Mouse (Mus musculus): ENCODE measurements around the gene Dop1a.
"Not testable (repeated sequence)": the region's sequence is repeated elsewhere in the genome, so short reads cannot be mapped to it uniquely, and the experiment has no call there.

Gene Dop1a

GRCm38 (mm10) chr9:86587019-86587795 lies 120.3 kb downstream of the Dop1a start:
- DNase-seq, result no peak

GRCm38 (mm10) chr9:86592676-86593668 lies 126.0 kb downstream of the Dop1a start:
- no peak for DNase-seq

- DNase-seq, result not testable (repeated sequence)
These were observed 127.4 kb downstream of the Dop1a start for GRCm38 (mm10) chr9:86594357-86594767.

- DNase-seq, result not testable (repeated sequence)
These were observed 130.0 kb downstream of the Dop1a start for GRCm38 (mm10) chr9:86596983-86597382.

- no peak for DNase-seq
These were observed 132.9 kb downstream of the Dop1a start for GRCm38 (mm10) chr9:86599723-86600303.

Measured in spleen, adult 18-20 months (tissue).